Mouse (Mus musculus): ENCODE measurements around the gene Slc9c1.
"Not testable (repeated sequence)": the region's sequence is repeated elsewhere in the genome, so short reads cannot be mapped to it uniquely, and the experiment has no call there.

The Slc9c1 gene

DNA sequence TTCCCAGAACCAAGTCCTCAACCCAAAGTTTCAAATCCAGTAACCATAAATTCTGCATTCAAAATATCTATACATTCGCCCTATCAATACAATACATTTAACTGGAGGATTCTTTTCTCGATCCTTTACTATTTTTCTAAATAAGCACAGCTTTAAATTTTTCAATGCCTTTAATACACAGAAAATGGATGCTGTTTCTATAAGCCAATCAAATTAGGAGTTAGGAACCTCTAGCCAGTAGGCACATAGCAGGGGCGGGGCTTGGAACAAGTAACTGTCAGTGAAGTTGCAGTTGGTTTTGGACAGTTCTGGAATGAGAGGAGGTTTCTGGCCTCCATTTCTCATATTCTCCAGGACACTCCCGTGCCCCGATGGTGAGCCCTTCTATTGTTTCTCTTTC lies at the start of gene Slc9c1:
Gene Slc9c1 (plus strand): TSS at position 301 of the 400 bp plus-strand sequence.
- DNase-seq (ENCODE audit: low read depth, low spot score) = no peak

DNA sequence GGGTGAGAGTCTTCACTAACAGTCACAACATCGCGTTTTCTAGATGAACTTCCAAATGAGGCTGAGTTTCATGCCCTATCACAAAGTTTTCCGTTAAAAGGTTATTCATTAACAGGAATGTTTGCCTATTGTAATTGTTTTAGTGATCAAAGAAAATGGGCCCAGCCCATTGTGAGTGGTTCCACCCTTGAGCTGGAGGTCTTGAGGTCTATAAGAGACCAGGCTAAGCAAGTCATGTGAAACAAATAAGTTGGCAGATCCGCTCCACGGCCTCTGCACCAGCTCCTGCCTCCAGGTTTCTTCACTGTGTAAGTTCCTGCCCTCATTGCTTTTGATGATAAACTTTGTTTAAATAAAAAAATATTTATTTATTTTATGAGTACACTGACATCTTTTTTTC lies 42.2 kb upstream of the Slc9c1 start, which contains the start of gene Gm609:
Gene Gm609 (minus strand): TSS at position 43 of the 400 bp plus-strand sequence.
- no peak for DNase-seq (ENCODE audit: low read depth, low spot score)

DNA sequence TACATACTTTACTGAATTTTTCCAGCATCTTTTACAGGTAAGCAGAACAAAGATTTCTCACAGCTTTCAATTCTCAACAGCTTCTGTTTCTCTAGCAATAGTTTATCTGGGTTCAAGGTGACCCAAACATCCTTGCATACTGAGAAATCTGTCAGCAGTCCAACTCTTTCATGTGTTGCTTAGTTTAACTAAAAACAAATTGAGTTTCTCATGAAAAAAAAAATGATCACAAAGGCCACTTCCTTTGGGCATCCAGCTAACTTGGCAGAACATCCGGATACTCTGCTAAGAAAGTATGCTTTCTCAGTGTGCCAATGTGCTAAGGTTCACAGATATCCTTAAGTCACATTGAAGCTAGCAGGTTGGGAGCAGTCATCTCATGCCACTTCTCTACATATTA lies 39.8 kb upstream of the Slc9c1 start:
- no peak for DNase-seq (ENCODE audit: low read depth, low spot score)

DNA sequence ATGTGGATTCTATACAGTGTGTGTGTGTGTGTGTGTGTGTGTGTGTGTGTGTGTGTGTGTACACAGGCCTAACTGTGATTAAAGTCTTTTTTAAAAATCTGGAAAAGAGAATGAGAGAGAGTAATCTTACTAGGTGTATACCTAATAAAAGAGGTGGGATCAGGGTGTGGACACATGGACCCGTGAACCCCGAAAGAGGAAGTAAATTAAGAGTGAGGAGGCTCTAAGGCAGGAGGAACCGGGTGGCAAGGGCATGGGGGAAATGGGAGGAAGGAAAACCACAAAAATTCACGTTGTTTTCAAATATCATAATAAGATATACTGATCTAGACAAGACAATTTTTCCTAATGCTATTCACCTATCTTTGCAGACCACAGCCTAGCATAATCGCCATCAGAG lies 9.6 kb upstream of the Slc9c1 start:
- DNase-seq (ENCODE audit: low read depth, low spot score) = no peak

DNA sequence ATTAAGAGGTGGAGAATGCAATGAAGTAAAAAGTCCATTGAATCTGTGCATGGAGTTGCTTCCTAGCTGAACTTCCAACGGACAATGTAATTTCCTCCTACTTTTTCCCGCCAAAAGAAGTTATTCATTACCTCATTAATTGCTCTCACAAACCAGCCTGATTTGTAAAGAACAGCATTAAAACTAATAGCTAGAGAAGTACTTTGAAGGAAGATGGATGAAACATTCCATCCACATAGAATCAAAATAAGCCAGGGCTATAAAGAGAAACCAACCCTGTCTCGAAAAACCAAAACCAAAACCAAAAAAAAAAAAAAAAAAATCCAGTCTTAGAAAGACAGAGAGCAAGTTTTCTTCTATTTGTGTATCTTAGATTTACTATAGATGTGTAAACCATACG lies 3.2 kb upstream of the Slc9c1 start, which contains the start of gene Gm17783:
Gene Gm17783 (minus strand): TSS at position 101 of the 400 bp plus-strand sequence.
- DNase-seq (ENCODE audit: low read depth, low spot score) = no peak

DNA sequence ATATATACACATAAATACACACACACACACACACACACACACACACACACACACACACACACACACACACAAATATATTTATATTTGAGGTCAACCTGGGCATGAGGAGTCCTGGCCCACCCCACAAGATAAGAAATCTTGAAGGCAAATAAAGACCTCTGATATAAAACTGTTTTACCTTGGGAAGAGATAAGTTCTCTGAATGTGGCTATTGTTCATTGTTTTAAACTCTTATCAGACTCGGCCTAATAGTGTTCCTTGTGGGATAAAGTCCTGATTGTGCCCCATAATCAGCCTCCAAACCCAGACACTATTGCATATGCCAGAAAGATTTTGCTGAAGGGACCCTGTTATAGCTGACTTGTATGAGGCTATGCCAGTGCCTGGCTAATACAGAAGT lies 3.2 kb downstream of the Slc9c1 start:
- not testable (repeated sequence) for DNase-seq (ENCODE audit: low read depth, low spot score)

DNA sequence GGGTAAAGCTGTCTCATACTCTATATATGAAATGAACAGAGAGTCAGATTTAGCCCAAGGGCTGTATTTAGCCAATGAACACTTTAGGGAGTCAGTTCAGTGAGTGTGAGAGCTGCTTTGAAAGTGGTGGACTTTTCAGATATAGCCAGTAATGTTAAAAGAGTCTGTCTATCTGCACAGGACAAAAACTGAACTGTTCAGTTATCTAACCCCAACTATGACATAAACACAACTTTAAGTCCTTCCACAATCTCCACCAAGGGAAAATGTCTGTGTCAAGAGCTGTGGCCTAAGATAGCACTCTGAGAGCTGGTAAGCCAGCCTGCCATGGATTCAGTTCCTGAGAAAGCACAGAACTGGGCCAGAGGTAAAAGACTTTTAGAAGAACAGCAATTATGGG lies 7.0 kb downstream of the Slc9c1 start:
- no peak for DNase-seq (ENCODE audit: low read depth, low spot score)

DNA sequence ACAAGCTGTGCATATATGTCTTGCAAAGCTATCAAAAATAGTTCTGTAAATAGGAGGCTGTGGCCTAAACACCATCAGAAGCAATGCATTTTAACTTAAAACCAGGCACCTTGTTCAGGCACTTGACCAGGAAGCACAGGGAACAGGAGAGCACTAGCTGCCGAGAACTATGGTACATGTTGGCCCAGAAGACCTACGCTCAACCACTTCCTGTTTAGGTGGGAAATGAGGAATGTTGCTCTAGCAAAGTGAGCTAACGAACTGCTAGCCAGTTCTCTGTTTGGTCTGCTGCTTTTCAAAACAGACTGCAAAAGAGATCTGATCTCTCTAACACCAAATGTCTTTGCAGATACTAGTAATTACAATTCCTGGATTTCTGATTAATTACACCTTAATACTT lies 9.2 kb downstream of the Slc9c1 start:
- DNase-seq (ENCODE audit: low read depth, low spot score) = no peak

DNA sequence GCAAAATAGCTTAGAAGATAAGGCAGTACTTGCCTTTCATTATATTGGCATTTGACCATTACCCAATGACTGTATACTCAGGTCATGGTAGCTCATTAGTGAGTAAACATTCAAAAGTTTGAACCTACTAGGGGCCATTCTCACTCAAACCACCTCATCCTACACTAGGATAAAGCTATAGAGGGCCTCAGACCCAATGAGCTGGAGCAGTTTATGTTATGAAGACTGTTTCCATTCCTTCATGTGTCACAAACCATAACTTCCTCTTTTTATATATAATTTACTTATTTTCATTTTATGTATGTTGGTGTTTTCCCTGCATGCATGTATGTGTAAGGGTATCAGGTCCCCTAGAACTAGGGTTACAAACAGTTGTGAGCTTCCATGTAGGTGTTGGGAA lies 12.9 kb downstream of the Slc9c1 start:
- no peak for DNase-seq (ENCODE audit: low read depth, low spot score)

DNA sequence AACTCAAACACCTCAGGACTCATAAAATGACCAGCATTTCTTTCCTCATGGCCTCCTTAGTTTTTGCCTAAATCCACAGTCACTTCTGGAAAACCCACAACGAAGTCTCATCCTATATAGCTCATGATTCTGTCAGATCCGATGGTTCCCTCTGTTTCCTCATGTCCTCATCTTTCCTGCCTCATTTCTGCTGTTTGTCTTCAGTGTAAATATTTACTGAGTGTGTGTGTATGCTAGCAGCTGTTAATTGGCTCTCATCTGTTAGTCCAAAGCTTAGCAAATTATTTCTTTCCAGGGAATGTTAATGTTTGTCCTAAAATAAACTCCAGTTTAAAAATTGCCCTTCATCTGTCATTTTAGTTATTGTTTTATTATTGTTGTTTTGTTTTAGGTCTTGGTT lies 16.5 kb downstream of the Slc9c1 start:
- DNase-seq (ENCODE audit: low read depth, low spot score) = no peak

DNA sequence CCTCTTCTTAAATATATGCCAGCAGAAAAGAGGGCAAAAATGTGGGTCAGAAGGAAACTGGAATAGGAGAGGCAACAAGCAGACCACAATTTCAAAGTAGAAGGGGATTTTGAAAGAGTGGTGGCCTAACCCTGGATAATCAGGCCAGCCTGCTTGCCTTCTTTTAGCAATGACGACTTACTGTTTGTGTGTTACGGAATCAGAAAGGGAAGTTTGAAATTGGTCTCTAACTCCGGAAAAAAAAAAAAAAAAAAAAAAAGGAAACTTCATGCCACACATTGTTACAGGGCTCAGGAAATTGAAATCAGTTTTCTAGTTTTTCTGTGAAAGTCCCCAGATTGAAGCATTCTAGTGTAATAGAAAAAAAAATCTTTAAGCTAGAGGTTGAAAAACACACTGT lies 26.6 kb downstream of the Slc9c1 start:
- DNase-seq (ENCODE audit: low read depth, low spot score) = no peak

DNA sequence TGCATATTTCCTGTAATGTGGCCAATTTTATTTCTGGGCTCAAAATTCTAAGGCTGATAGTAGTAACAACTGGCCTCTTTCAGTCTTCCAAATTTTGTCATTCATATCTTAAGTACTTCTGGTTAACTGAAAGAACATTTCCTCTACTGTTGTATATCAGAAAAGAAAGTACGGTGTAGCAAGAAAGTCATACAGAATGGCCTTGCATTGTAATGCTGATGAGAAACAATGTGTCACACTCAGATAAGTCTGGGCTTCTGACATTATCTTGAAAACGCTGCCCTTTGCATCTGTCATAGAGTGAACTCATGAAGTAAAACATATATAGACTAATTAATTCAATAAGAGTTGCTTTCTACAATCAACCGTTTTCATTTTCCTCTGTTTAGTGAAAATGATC lies 37.2 kb downstream of the Slc9c1 start:
- DNase-seq (ENCODE audit: low read depth, low spot score) = no peak

DNA sequence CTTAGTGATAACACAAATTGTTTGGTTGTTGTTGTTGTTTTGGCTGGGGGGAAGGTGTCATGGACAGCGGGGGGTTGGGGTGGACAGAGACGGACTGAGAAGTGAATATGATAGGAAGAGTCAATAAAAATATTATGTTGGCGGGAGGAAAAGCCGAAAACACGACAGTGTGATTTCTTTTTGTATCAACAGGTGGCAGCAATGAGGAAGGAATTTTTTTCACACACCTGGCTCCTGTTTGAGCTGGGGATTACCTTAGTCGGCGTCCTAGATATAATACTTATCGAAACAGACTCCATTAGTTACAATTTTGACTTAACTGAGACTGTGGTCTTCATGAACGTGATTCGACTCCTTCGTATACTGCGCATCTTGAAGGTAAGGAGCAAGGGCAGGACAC lies 44.8 kb downstream of the Slc9c1 start:
- DNase-seq (ENCODE audit: low read depth, low spot score) = peak; percentile 5

DNA sequence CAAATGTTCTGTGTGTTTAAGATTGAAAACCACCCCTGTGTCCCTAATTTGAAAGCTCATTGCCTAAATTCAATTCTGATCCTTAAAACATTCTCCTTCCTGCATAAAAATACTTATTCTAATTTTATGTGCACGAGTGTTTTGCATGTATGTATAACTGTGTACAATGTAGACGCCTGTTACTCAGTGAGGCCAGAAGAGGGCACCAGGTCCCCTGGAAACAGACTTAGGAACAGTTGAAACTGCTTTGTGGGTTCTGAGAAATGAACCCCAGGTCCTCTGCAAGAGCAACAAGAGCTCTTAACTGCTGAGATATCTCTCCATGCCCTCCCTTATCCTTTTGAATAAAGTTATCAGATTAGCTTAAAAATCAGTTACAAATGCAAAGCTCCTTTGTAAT lies 47.4 kb downstream of the Slc9c1 start:
- peak; percentile 43 for DNase-seq (ENCODE audit: low read depth, low spot score)

DNA sequence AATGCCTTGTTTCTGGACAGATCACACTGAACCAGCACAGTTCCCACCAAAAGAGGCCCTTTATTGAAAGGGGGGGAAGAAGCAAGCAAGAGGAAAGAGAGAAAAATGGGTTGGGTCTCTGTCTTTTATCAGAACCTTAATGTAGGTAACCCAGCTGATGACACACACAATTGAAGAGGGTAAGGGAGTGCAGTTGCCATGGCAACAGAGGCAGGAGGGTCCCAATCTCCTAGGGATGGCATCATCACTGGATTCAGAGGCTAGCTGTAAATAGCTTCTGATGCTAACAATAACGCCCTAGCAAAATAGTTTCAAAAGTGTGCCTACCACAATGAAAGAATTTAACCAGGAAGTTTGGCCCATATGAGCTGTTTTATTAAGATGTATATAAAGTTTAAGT lies 58.5 kb downstream of the Slc9c1 start:
- DNase-seq (ENCODE audit: low read depth, low spot score) = no peak

DNA sequence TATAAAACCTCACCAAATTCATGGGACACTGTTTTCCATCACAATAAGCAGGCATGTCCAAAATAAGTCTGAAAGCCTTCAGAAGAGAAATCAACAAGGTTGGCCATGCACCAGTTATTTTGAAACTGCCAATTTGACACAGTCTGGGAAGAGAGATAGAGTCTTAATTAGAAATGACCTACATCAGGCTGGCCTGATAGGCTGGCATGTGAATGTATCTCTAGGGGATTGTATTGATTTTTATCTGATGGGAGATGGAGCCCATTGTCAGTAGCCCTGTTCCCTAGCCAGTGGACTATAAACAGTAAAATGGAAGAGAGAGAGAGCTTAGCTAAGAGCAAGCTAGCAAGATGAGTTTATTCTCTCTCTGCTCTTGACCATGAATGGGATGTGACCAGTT lies 60.4 kb downstream of the Slc9c1 start:
- no peak for DNase-seq (ENCODE audit: low read depth, low spot score)

DNA sequence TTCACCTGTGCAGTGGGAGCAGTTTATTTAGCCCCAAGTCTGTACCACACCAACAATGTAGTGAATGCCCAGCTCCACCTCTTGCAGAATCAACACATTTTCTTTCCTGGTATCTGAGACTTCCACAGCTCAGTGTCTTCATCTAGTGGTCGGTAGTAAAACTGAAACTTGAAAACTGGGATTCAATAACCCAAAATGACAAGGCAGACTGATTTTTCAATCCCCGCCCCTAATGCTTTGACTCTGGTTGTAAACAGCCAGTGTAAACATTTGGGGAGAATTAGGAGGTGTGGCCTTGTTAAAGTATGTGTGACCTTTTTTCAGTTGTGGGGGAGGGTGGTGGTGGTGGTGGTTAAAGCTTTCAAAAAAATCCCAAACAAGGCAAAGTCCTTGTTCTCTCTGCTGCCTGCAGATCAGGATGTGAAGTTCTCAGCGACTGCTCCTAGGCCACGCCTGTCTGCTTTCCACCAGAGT lies 73.4 kb downstream of the Slc9c1 start:
- DNase-seq (ENCODE audit: low read depth, low spot score) = peak; percentile 10

DNA sequence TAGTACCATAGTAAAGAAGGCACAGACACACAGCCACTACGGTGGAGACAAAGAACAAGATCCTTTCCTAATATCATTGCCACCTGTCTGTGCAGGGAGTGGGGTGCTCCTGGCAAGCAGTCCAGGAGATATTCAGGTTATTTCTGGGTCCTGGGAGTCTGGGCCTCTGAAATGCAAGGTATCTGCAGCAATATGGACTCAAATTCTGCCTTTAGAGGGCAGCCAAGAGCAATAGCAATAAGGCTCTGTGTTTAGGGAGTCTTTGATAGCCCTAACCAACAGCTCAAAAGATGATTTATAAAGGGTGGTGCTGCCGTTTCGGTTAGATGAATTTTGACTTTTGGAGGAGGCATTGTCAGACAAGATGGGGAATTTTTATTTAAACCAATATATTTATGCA lies 74.2 kb downstream of the Slc9c1 start:
- DNase-seq (ENCODE audit: low read depth, low spot score) = peak; percentile 60

DNA sequence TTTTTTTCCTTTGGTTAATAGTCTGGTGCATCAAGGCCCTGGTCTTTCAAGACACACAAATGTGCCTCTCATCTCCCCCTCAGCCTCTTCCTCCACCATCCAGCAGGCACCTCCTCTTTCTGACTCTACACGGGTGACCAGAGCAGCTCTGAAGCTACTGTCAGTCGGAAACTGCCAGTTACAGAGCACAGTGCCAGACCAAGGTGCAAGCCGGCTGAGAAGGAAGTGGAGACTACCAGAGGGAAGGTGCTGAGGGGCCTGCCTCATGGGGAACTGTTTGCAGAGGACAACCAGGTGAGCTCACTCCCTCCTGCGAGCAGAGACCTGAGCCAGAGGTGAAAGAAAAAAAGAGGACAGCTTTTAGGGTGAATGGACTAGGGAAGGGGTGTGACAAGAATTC lies 75.2 kb downstream of the Slc9c1 start, which contains the start of gene Gcsam:
Gene Gcsam (plus strand): TSS at position 114 of the 400 bp plus-strand sequence.
- DNase-seq (ENCODE audit: low read depth, low spot score) = no peak

DNA sequence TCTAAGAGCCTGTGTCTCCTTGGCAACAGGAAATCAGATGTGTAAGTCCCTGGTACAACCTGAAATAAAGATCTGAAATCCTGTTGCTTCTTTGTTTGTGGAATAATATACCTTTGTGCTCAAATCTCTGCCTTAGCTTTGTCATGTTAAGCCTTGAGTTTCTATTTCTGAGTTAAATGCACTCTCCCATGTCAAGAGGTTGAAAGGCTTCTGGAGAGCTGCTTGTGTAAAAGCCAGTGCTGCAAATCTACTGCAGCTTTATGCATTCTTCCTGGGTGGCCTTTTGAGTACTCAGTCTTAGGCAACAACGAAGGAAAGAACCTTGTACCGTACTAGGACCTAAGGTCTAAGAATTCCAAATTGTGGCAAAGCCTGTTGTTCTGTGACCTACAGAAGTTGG lies 78.1 kb downstream of the Slc9c1 start:
- no peak for DNase-seq (ENCODE audit: low read depth, low spot score)

DNA sequence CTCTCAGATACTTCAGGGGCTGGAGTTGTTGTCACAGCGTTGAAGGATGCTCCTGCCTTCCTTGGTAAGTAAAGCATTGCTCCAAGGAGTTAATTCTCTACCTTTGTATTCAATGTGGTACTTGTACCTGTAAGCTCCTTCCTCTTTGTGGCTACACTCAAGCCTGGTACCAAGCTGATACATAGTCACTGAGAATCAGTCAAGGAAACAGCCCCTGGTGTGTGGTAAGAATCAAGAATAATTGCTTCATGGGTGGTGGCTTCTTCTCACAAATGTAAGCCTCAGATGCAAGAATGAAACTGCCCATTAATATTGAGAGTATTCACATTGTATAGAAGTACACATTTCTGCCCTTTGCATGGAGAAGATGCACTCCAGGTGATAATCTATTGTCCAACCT lies 80.8 kb downstream of the Slc9c1 start:
- DNase-seq (ENCODE audit: low read depth, low spot score) = no peak

DNA sequence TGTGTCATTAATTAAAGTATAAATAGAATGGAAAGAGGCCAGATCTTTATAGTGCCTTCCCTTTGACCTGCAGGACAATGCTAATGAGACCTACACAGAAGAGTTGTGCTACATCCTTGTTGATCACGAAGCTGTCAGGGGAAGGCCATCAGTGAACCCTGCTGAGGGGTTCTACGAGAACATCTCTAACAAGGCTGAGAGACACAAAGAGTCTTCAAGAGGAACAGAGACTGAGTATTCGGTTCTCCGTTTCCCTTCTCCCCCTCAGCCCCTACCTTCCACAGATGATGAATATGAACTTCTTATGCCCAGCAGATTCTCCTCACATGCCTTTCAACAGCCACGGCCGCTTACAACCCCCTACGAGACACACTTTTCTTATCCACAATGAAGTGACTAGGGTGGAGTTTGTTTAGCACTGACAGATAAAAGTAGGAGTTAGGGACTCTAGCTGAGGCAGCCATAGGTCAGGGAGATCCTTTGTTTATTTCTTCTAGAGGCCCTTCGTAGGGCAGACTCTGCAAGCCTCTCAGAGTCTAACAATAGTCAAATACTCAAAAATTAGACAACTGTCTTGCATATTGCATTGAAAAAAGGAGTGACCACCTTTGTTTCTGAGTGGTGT lies 84.8 kb downstream of the Slc9c1 start:
- no peak for DNase-seq (ENCODE audit: low read depth, low spot score)

DNA sequence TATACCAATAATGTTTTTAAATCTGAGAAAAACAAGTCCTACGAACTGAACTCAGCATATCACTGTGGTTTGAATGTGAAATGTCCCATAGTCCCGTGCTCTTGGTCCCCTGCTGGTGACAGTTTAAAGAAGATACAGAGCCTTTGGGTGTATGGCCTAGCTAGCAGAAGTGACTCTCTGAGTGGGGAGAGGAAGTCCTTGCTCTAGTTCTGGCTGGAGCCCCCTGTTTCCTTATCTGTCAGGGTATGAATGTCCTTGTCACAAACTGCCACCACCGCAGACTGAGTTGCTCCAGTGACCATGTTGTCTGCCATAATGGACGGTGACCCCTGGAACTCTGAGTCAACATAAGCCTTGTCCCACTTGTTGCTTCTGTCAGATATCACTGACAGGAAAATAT lies 88.1 kb downstream of the Slc9c1 start:
- DNase-seq (ENCODE audit: low read depth, low spot score) = no peak

DNA sequence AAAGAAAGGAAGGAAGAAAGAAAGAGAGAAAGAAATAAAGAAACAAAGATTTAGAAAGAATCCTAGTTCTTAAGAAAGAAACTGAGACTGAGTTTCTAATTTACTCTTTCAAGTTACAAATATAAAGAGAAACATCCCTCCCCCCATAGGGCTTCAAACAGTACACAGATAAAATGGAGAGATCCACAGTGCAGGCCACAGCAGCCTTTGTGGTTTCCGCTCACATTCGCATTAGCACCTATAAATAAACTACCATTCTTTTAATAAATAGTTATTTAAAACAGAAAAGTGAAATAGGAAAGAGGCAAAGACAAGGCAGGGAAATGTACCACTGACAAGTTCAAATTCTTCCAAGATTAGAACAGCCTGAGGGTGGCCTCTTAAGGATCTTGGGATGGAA lies 89.7 kb downstream of the Slc9c1 start:
- DNase-seq (ENCODE audit: low read depth, low spot score) = peak; percentile 24

All from CD4-positive, CD25-positive, alpha-beta regulatory T cell, adult 2 months (primary cell).